Mouse (Mus musculus) mouse embryonic stem cell (cell line): ENCODE data around the gene Strbp.

Experiments
- in situ Hi-C, 2 experiments: fragments of 300-500 bp; cut with MboI; formaldehyde crosslinking; loops; 1 replicate in 1 of 2; 3 replicates in 1 of 2; pipeline ENCODE4 v1.14.3; 2019 to 2020; ENCODE audit warnings: low sequenced_read_pairs in 2 of 2, low pct_unique_long_range_greater_than_20kb in 1 of 2, mixed read lengths in 1 of 2; ENCODE audit not compliant: unreplicated experiment in 1 of 2

Gene Strbp

DNA sequence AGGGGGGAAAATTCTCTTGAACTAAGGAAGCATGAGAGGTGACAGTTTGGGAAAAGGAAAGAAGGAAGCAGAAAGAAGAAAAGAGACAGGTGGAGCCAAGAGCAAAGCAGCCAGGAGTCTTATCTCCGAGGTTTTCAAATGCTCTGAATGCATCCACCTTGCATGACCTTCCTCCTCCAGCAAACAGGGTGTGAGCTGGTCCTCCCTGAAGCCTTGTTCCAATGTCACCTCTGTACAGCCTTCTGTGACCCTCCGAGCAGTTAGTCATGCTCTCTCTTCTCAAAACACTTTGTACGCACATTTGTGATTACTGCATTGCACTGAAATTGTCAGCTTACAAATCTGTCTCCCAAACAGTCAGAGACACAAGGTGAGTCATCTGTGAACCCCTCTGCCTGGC, 9.4 kb upstream of the Strbp start:
- in situ Hi-C loops = no loop called here

DNA sequence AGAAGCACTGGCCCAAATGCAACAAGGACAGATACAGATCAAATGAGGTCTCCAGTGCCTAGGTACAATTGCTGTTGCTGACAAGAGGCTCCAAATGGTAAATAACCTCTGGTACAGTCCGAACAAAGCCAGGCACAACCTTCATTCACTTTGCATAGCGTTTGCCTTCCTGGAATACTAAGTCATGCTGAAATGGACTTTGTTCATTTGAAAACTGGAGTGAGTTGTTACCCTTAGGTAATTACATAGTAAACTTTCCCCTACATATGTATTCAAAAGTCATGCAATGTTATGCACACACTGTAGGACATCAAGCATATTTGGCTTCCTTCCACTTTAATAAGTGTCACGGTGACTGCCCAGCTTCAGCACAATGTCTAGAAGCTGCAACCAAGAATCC, 5.2 kb upstream of the Strbp start:
- in situ Hi-C loops = no loop called here

DNA sequence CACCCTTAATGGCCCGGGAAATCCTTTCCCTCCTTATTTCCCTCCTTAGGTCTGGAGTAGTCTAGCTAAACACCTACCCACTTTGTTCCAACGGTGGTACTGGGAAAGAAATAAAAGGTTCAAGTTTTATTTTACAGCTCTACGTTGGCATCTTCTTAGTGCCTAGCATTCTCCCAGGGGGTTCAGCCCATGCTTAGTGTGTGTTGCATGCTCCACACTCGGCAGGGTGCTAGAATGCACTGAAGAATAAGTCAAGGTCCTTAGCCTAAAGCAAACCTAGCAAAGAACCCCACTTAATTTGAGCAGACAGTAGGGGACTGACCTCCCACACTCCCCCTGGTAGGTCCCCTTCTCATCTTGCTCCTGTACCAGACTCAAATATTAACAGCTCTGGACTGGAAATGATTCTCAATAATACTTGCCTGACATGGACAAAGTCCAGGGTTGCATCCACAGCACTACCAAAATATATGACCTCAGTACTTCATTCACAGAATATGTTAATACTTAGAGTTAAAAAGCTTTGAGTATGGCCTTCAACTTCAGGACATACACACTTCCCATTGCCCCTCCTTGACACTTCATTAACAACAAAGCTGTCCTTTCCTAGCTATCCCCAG, 592 bp upstream of the Strbp start:
- in situ Hi-C loops = no loop called here

DNA sequence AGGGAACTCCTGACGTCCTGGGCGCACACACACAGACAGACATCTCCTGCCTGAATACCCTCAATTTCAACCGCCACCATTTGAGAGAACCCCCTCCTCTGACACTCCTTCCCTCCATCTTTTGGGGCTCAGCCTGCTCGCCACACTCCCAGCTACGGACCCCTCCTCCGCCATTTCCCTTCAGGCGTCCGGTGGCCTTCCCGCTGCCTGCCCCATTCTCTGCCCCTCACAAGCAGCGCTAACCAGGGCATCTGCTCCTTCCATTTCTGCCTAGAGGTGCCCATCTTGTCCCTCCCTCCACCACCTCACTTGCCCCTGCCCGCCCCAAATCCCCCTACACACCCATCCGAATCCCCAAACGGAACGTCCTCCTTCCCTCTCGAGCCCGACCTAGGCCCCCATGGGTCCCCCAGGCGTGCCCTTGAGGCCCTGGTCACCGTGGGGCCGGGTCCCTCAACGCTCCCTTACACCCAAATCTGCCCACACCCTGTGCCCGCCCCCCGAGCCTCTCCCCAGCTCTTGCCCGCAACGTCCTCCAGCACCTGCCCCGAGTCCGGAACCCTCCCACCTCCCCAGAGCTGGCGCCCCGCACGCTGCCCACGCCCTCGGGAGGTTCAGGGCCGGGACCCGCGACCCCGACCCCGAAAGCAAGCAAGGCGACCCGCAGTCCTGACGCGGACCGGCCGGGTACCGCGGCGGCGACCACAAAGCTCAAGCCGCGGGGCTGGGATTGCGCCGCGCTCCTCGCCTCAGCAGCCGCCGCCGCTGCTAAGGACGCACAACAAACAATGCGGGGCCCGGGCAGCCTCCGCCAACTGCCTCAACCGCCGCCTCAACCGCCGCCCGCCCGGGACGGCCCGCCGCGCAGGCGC, 1.1 kb downstream of the Strbp start:
- in situ Hi-C loops = no loop called here

DNA sequence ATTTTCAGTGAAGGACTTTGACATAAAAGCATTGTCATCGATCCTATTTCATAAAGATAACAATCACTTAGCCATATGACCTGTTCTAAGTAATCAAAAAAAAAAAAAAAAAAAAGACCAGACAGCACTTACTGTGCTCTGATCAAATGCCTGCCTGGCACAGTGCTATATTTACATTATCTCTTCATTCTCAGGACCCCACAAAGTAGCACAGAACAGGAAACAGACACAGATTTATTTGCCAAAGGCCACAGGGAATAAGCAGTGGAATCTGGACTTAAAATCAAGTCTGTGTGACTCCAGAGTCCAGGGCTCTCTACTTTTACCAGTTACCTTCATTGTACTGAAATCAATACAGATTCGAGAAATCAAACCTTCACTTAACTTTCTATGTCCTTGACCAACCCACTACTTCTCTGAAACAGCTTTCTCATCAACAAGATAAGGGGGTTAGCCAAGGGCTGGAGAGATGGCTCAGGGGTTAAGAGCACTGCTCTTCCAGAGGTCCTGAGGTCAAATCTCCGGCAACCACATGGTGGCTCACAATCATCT, 14.5 kb downstream of the Strbp start:
- in situ Hi-C loops = no loop called here

DNA sequence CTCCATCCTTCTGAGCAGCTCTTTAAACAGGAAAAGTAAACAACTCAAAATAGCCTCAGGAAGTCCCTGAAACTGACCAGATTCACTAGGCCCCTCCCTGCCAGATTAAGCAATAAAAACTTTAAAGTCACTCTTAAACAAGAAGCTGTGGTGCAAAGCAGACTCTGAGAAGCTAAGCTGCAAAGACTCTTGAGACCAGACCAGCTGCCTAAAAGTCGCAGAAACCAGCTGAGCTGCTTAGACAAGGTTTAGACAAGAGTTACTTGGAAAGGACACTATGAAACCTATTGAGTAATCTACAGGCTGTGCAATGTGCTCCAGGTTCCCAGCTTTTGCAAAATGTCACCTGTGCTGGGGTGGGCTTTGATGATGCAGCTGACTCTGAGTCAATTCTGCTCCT, 16.6 kb downstream of the Strbp start:
- in situ Hi-C loops = no loop called here

GRCm38 (mm10) chr2:37684864-37685263, 18.8 kb downstream of the Strbp start:
- in situ Hi-C loops = no loop called here

DNA sequence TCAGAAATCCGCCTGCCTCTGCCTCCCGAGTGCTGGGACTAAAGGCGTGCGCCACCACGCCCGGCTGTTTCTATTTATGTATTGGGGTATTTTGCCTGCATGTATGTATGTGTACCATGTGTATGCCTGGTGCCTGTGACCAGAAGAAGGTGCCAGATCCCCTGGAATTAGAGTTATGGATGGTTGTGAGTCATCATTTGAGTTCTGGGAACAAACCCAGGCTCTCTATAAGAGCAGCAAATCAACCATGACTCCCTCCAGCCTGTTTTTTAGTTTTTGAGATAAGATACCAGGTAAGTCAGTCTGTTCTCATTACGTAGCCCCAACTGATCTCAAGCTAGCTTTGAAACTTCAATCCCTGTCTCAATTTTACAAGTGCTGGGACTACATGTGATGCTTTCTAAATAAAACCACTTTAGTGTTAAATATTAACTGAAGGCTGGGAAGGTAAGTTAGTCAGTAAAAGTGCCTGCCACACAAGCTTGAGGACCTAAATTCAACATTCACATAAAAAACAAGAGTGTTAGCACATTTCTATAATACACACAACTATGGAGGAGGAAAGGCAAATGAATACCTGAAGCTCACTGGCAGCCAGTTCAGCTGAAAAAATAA, 21.4 kb downstream of the Strbp start:
- in situ Hi-C loops = no loop called here

DNA sequence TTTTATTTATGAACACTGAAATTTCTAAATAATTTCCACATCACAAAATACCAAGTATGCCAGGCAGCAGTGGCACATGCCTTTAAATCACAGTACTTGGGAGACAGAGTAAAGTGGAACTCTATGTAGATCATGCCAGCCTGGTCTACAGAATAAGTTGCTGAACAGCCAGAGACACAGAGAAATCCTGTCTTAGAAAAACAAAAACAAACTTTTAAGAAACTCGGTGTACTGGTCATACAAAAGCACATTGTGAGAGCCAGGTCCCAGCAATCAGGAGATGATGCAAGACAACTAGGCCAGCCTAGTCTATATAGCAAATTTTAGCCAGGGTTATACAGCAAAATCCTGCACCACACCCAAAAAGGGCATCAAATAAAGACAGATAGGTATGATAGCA, 52.6 kb downstream of the Strbp start:
- in situ Hi-C loops = no loop called here

GRCm38 (mm10) chr2:37649590-37649989, 54.1 kb downstream of the Strbp start:
- in situ Hi-C loops = no loop called here

GRCm38 (mm10) chr2:37648966-37649365, 54.7 kb downstream of the Strbp start:
- in situ Hi-C loops = no loop called here

GRCm38 (mm10) chr2:37623343-37623742, 80.3 kb downstream of the Strbp start:
- in situ Hi-C loops = no loop called here

DNA sequence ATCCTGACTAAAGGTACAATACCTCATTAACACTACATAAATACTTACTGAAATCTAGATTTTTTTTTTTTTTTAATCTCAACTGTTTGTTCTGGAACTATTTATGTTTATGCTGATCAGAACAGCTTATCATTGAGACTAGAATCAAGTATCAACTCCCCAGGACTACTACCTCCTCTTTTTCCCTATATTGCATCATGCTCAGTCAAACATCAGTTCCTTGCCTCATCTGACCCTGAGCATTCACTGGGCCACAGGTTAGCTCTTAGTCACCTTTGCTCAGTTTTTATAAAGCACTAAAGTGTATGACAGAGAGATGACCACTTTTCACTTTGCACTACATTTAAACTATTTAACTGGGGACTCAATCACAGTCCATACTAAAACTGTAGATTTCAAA, 115.7 kb downstream of the Strbp start:
- in situ Hi-C loops = no loop called here

- in situ Hi-C loops = no loop called here
Observed at GRCm38 (mm10) chr2:37578185-37578584, 125.5 kb downstream of the Strbp start.

DNA sequence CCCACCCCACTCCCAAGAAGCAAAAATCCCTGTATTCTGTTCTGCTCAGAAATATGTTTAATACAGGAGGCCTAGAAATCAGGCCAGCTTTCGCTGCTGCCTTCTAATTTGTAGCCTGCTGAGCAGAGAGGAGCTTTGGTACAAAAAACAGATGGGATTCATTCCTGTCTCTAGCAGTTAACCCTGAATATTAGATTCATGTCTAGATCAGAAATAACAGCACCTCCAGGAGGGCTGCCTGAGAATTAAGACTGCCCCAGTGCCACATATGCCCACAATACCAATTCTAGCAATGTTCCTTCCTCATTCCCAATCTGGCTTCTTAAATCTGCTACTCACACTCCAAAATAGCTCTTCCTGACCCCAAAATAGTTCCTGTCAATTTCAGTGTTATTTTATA, 127.0 kb downstream of the Strbp start:
- in situ Hi-C loops = no loop called here

- in situ Hi-C loops = no loop called here
Observed at GRCm38 (mm10) chr2:37572141-37572540, 131.5 kb downstream of the Strbp start.

- in situ Hi-C loops = no loop called here
Observed at GRCm38 (mm10) chr2:37570703-37571102, 133.0 kb downstream of the Strbp start.

DNA sequence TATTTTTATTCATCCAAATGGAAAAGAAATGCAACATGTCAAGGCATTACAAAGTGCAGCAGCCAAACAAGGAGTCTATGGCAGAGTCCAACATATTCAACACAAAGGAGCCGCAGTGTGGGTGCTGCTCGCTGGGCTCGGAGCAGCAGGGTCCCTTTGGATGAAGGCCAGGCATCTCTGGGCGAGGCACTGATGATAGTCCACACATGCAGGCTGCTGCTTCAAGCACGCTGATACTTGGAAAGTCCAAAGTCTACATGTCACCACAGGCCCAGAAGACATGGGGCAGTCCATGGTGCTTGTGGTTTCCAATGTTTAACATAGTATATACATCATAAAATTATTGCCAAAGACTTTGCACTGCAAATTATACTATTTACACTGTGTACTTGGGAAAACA, 133.8 kb downstream of the Strbp start:
- in situ Hi-C loops = no loop called here

DNA sequence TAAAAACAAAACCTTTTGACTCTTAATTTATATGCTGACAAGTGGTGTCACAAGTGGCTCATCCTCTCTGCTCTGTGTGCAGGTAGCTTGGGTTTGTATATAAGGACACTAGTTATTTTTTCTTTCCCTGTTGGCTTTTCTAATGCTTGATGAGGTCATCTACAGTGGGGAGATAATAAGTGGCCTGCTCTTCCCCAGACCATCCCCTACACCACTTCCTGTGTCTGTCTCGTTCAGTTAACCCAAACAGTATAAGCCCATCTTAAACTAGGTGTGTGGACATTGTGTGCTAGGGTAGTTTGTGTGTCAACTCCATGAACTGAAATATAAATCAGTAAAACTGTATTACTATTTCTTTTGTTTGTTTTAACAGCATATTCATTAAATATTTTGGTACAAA, 137.6 kb downstream of the Strbp start:
- in situ Hi-C loops = no loop called here
